Mouse (Mus musculus): ENCODE results near the gene Pigh. TPM values are rescaled to one million over a fixed set of nuclear protein-coding genes. Genes with fewer than 3 reads are reported as not detected.

Pigh gene
- 9.9 and 16.5 TPM in 2 replicates for polyA plus RNA-seq (2012; rRNA removed; ENCODE audit: low replicate concordance)

GRCm38 (mm10) chr12:79089182-79089812 is at the start of gene Pigh:
Gene Pigh (minus strand): TSS chr12:79089651.

GRCm38 (mm10) chr12:79130299-79131177 is 41.1 kb upstream of the Pigh start, which contains the start of gene Arg2:
Gene Arg2 (plus strand): TSS chr12:79130777.

Other genes starting within 250 kb of the Pigh start
- 16.8 and 17.1 TPM in 2 replicates for gene Atp6v1d, start 228.0 kb downstream of the Pigh start, polyA plus RNA-seq (2012; rRNA removed; ENCODE audit: low replicate concordance)
- gene Eif2s1, start 227.8 kb downstream of the Pigh start, polyA plus RNA-seq (2012; rRNA removed; ENCODE audit: low replicate concordance), result 16.7 and 21.8 TPM in 2 replicates
- 0.40 and 2.6 TPM in 2 replicates for gene Plek2, start 182.7 kb downstream of the Pigh start, polyA plus RNA-seq (2012; rRNA removed; ENCODE audit: low replicate concordance)
- 16.5 and 38.3 TPM in 2 replicates for gene Tmem229b, start 82.0 kb downstream of the Pigh start, polyA plus RNA-seq (2012; rRNA removed; ENCODE audit: low replicate concordance)
- 0.27 and 8.7 TPM in 2 replicates for gene Plekhh1, start 60.5 kb downstream of the Pigh start, polyA plus RNA-seq (2012; rRNA removed; ENCODE audit: low replicate concordance)
- gene Arg2, start 41.1 kb upstream of the Pigh start, polyA plus RNA-seq (2012; rRNA removed; ENCODE audit: low replicate concordance), result 6.8 TPM in 1 of 2 replicates, not detected in the other
- 37.8 and 40.4 TPM in 2 replicates for gene Vti1b, start 83.0 kb upstream of the Pigh start, polyA plus RNA-seq (2012; rRNA removed; ENCODE audit: low replicate concordance)
- gene Rdh11, start 102.6 kb upstream of the Pigh start, polyA plus RNA-seq (2012; rRNA removed; ENCODE audit: low replicate concordance), result 14.1 and 16.8 TPM in 2 replicates
- 1.0 and 1.5 TPM in 2 replicates for gene Rdh12, start 119.3 kb upstream of the Pigh start, polyA plus RNA-seq (2012; rRNA removed; ENCODE audit: low replicate concordance)
- 30.9 and 34.9 TPM in 2 replicates for gene Zfyve26, start 206.7 kb upstream of the Pigh start, polyA plus RNA-seq (2012; rRNA removed; ENCODE audit: low replicate concordance)
- 0.60 and 4.7 TPM in 2 replicates for gene Rad51b, start 207.6 kb upstream of the Pigh start, polyA plus RNA-seq (2012; rRNA removed; ENCODE audit: low replicate concordance)

Data from subcutaneous adipose tissue, adult 2 months (tissue).